In genomic region chr2:43723104-43723541, GRCm38 (mm10) we compare ENCODE assay signal across 8 mouse cellular contexts. TPM values are rescaled to one million over a fixed set of nuclear protein-coding genes. Genes with fewer than 3 reads are reported as not detected.
A peak's percentile ranks its signal among the peaks of the same experiment; 100 is the strongest.
DNase-seq lines count a peak whose midpoint lies in the region; ATAC-seq and TF ChIP-seq lines count a peak whose summit lies in the region.

No protein-coding gene starts in this region.

- 57% methylated on average over 7 of the region's 7 CpGs for WGBS in lung, embryonic 14.5 days
- WGBS in forebrain, postnatal 0 days, result 54% methylated on average over 7 of the region's 7 CpGs
- WGBS in limb, embryonic 14.5 days, result 61% methylated on average over 7 of the region's 7 CpGs
- 66% methylated on average over 7 of the region's 7 CpGs for WGBS in neural tube, embryonic 15.5 days

- H3K27ac ChIP-seq in lung, embryonic 14.5 days (ENCODE audit: low read depth), result no peak overlapping the region
- no peak overlapping the region for H3K27ac ChIP-seq in forebrain, postnatal 0 days (ENCODE audit: low read depth, low read length)
- H3K27ac ChIP-seq in limb, embryonic 14.5 days (replicated peaks; ENCODE audit: low read depth, low read length), result no peak overlapping the region
- no peak overlapping the region for H3K27ac ChIP-seq in neural tube, embryonic 15.5 days (replicated peaks)

- H3K36me3 ChIP-seq in lung, embryonic 14.5 days (ENCODE audit: insufficient read depth), result no peaks in the 10 kb centered on the region
- no peaks in the 10 kb centered on the region for H3K36me3 ChIP-seq in forebrain, postnatal 0 days (ENCODE audit: insufficient read depth)
- no peaks in the 10 kb centered on the region for H3K36me3 ChIP-seq in limb, embryonic 14.5 days (ENCODE audit: control insufficient read depth, insufficient read depth, low read length)
- no peaks in the 10 kb centered on the region for H3K36me3 ChIP-seq in neural tube, embryonic 15.5 days

- TF ChIP-seq POLR2A in limb, embryonic 14.5 days (IDR thresholded peaks at IDR 0.05; ENCODE audit: borderline replicate concordance, extremely low read depth, insufficient read depth, insufficient read length), result no peak

- H3K4me1 ChIP-seq in lung, embryonic 14.5 days (ENCODE audit: insufficient read depth), result no peaks in the 10 kb centered on the region
- H3K4me1 ChIP-seq in forebrain, postnatal 0 days (ENCODE audit: insufficient read depth), result no peaks in the 10 kb centered on the region
- H3K4me1 ChIP-seq in limb, embryonic 14.5 days (ENCODE audit: control insufficient read depth, insufficient read depth, low read length), result no peaks in the 10 kb centered on the region
- peaks cover 5% of the 10 kb centered on the region; the same call in 1 of the 2 replicates for H3K4me1 ChIP-seq in neural tube, embryonic 15.5 days

- H3K27me3 ChIP-seq in lung, embryonic 14.5 days (ENCODE audit: insufficient read depth, low read length), result no peaks in the 10 kb centered on the region
- H3K27me3 ChIP-seq in forebrain, postnatal 0 days (ENCODE audit: insufficient read depth, low read length), result no peaks in the 10 kb centered on the region
- H3K27me3 ChIP-seq in limb, embryonic 14.5 days (ENCODE audit: control insufficient read depth, insufficient read depth, low read length), result no peaks in the 10 kb centered on the region
- H3K27me3 ChIP-seq in neural tube, embryonic 15.5 days (replicated peaks), result no peaks in the 10 kb centered on the region

- no peak for TF ChIP-seq CTCF in lung, embryonic 14.5 days (IDR thresholded peaks at IDR 0.05; ENCODE audit: low read depth)
- TF ChIP-seq CTCF in forebrain, postnatal 0 days (IDR thresholded peaks at IDR 0.05; ENCODE audit: low read depth), result no peak

- H3K9me3 ChIP-seq in lung, embryonic 14.5 days (ENCODE audit: low read depth, low read length), result no peaks in the 10 kb centered on the region
- H3K9me3 ChIP-seq in forebrain, postnatal 0 days (ENCODE audit: low read length), result no peaks in the 10 kb centered on the region
- H3K9me3 ChIP-seq in limb, embryonic 14.5 days (ENCODE audit: control insufficient read depth, low read length), result no peaks in the 10 kb centered on the region
- H3K9me3 ChIP-seq in neural tube, embryonic 15.5 days (replicated peaks), result no peaks in the 10 kb centered on the region

- no peak for DNase-seq in lung, embryonic 14.5 days
- DNase-seq in lung, postnatal 25 days (ENCODE audit: low spot score), result no peak
- DNase-seq in forebrain, postnatal 0 days, result no peak
- no peak for DNase-seq in limb, embryonic 14.5 days (ENCODE audit: low spot score)
- DNase-seq in adrenal gland, adult (ENCODE audit: inconsistent age in 2 of 2, low spot score in 1 of 2), result no peak
- DNase-seq in embryo, embryonic 11 days, result no peak
- no peak for DNase-seq in right cerebral cortex, postnatal 10 days (ENCODE audit: low spot score in 2 of 2)

- 0 out of 2 replicates have a peak overlapping the region, but pooled peaks have one; percentile 11 for H3K9ac ChIP-seq in lung, embryonic 14.5 days
- H3K9ac ChIP-seq in forebrain, postnatal 0 days, result no peak overlapping the region
- H3K9ac ChIP-seq in limb, embryonic 14.5 days (ENCODE audit: low read depth, low read length, severe bottlenecking), result no peak overlapping the region
- H3K9ac ChIP-seq in neural tube, embryonic 15.5 days (replicated peaks), result peak overlapping the region; percentile 42; the same call in 1 of the 2 replicates

- no peak overlapping the region for H3K4me3 ChIP-seq in lung, embryonic 14.5 days (ENCODE audit: low read depth, low read length)
- no peak overlapping the region; the same call in 1 of the 2 replicates for H3K4me3 ChIP-seq in forebrain, postnatal 0 days (ENCODE audit: low read depth, low read length)
- peak overlapping the region; percentile 19 for H3K4me3 ChIP-seq in limb, embryonic 14.5 days (replicated peaks; ENCODE audit: low read length)
- H3K4me3 ChIP-seq in neural tube, embryonic 15.5 days (replicated peaks), result peak overlapping the region; percentile 25

- peak; percentile 71; the same call in 1 of the 2 replicates for ATAC-seq in lung, embryonic 14.5 days (ENCODE audit: insufficient read depth)
- peak; percentile 72 for ATAC-seq in forebrain, postnatal 0 days
- no peak for ATAC-seq in limb, embryonic 14.5 days (ENCODE audit: low FRiP score, low read depth)
- peak; percentile 71 for ATAC-seq in neural tube, embryonic 15.5 days (ENCODE audit: low FRiP score)

- H3K4me2 ChIP-seq in lung, embryonic 14.5 days, result peak overlapping the region; percentile 52
- 0 out of 2 replicates have a peak overlapping the region, but pooled peaks have one; percentile 25 for H3K4me2 ChIP-seq in forebrain, postnatal 0 days (ENCODE audit: low read depth)
- peak overlapping the region; percentile 46 for H3K4me2 ChIP-seq in limb, embryonic 14.5 days (replicated peaks; ENCODE audit: low read depth, low read length, severe bottlenecking)
- H3K4me2 ChIP-seq in neural tube, embryonic 15.5 days, result peak overlapping the region; percentile 54

RNA-seq across cellular contexts. Expression of gene Arhgap15, which starts 25.5 kb away (rescaled TPM):
- polyA plus RNA-seq in lung, embryonic 14.5 days (2014; fragmentation: Nextera tagmentation; extraction: Ambion mirVana), result 0.86 and 1.4 TPM in 2 replicates
- 2.0 TPM in 2 replicates for total RNA-seq in forebrain, postnatal 0 days (2014; rRNA removed)
- 1.2 and 1.5 TPM in 2 replicates for polyA plus RNA-seq in forebrain, postnatal 0 days (2015; fragmentation: Nextera tagmentation; extraction: Ambion mirVana)
- polyA plus RNA-seq in limb, embryonic 14.5 days (2012; rRNA removed), result 0.88 and 1.4 TPM in 2 replicates
- polyA plus RNA-seq in limb, embryonic 14.5 days (2014; fragmentation: Nextera tagmentation; extraction: Ambion mirVana), result 1.7 and 2.9 TPM in 2 replicates
- polyA plus RNA-seq in neural tube, embryonic 15.5 days (2015; fragmentation: Nextera tagmentation; extraction: Ambion mirVana), result 3.0 and 6.8 TPM in 2 replicates

Comparison
In these comparisons a context has a peak if more than half of its experiments do, and no peak if none do; other contexts are left out.
1. H3K4me3 ChIP-seq: peak in limb, embryonic 14.5 days (single experiment) and neural tube, embryonic 15.5 days (single experiment); none in lung, embryonic 14.5 days (single experiment) and forebrain, postnatal 0 days (single experiment).
2. H3K9ac ChIP-seq: peak in lung, embryonic 14.5 days (single experiment) and neural tube, embryonic 15.5 days (single experiment); none in forebrain, postnatal 0 days (single experiment) and limb, embryonic 14.5 days (single experiment).
3. Peak in every context shown above with its lines, with median percentiles within 50 percentile points of each other: H3K4me2 ChIP-seq.